ENCODE assay signal across 8 mouse cellular contexts in the genomic region with DNA sequence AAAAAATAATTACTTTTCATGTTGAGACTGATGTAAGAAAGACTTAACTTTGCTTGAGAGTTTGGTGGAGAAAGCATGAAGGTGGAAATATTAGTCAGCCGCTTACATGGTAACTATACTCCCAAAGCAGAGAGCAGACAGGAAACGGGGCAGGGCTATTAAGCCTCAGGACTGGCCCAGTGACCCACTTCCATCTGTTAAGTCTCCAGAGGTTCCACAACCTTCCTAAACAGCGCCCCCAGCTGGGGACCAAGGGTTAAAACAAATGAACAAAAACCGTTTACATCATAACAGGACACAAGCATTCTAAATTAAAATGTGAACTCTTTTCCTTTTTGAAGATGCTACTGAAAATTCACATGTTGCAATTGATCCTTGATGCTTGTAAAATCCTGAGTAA. TPM values are rescaled to one million over a fixed set of nuclear protein-coding genes. Genes with fewer than 3 reads are reported as not detected.
A peak's percentile ranks its signal among the peaks of the same experiment; 100 is the strongest.
DNase-seq lines count a peak whose midpoint lies in the region; ATAC-seq and TF ChIP-seq lines count a peak whose summit lies in the region.

No protein-coding gene starts in this region.

- H3K27me3 ChIP-seq in limb, embryonic 11.5 days (ENCODE audit: control insufficient read depth, insufficient read depth, low read length) = no peaks in the 10 kb centered on the region
- H3K27me3 ChIP-seq in limb, embryonic 10.5 days (ENCODE audit: low read depth, poor library complexity, severe bottlenecking) = no peaks in the 10 kb centered on the region
- H3K27me3 ChIP-seq in forebrain, postnatal 0 days (ENCODE audit: insufficient read depth, low read length) = no peaks in the 10 kb centered on the region; the same call in 1 of the 2 replicates

- H3K36me3 ChIP-seq in limb, embryonic 11.5 days (ENCODE audit: control insufficient read depth, insufficient read depth, low read length) = no peaks in the 10 kb centered on the region
- no peaks in the 10 kb centered on the region for H3K36me3 ChIP-seq in limb, embryonic 10.5 days
- no peaks in the 10 kb centered on the region for H3K36me3 ChIP-seq in forebrain, postnatal 0 days (ENCODE audit: insufficient read depth)

- no peak for ATAC-seq in limb, embryonic 11.5 days (ENCODE audit: insufficient number of reproducible peaks, low FRiP score, low TSS enrichment, low read depth)
- peak; percentile 59 for ATAC-seq in megakaryocyte-erythroid progenitor cell, adult 5-6 weeks (replicated peaks; ENCODE audit: low FRiP score, low TSS enrichment, poor library complexity, severe bottlenecking)
- no peak for ATAC-seq in forebrain, postnatal 0 days

- DNase-seq in adrenal gland, postnatal 10 days = peak; percentile 48
- no peak for DNase-seq in adrenal gland, adult 2 months
- peak; percentile 41 for DNase-seq in limb, embryonic 11.5 days (ENCODE audit: low spot score)
- DNase-seq in limb, embryonic 10.5 days (ENCODE audit: low spot score) = no peak
- peak; percentile 46 for DNase-seq in embryo, embryonic 11 days
- no peak for DNase-seq in heart, postnatal 25 days (ENCODE audit: low spot score)
- DNase-seq in forebrain, postnatal 0 days = no peak

- H3K4me3 ChIP-seq in limb, embryonic 11.5 days (ENCODE audit: low read depth, low read length) = no peak overlapping the region
- no peak overlapping the region for H3K4me3 ChIP-seq in limb, embryonic 10.5 days
- no peak overlapping the region for H3K4me3 ChIP-seq in forebrain, postnatal 0 days (ENCODE audit: low read depth, low read length)

- no peak overlapping the region for H3K9ac ChIP-seq in limb, embryonic 11.5 days (ENCODE audit: low read length)
- H3K9ac ChIP-seq in forebrain, postnatal 0 days = no peak overlapping the region

- H3K4me1 ChIP-seq in limb, embryonic 11.5 days (ENCODE audit: control insufficient read depth, insufficient read depth, low read length) = no peaks in the 10 kb centered on the region
- no peaks in the 10 kb centered on the region for H3K4me1 ChIP-seq in limb, embryonic 10.5 days
- H3K4me1 ChIP-seq in forebrain, postnatal 0 days (ENCODE audit: insufficient read depth) = no peaks in the 10 kb centered on the region

- no peak for TF ChIP-seq CTCF in forebrain, postnatal 0 days (IDR thresholded peaks at IDR 0.05; ENCODE audit: low read depth)

- no peaks in the 10 kb centered on the region for H3K9me3 ChIP-seq in limb, embryonic 11.5 days (ENCODE audit: control insufficient read depth, low read length)
- H3K9me3 ChIP-seq in limb, embryonic 10.5 days (replicated peaks) = no peaks in the 10 kb centered on the region
- no peaks in the 10 kb centered on the region for H3K9me3 ChIP-seq in forebrain, postnatal 0 days (ENCODE audit: low read length)

- no peak overlapping the region for H3K4me2 ChIP-seq in limb, embryonic 11.5 days (ENCODE audit: low read depth, severe bottlenecking)
- H3K4me2 ChIP-seq in forebrain, postnatal 0 days (ENCODE audit: low read depth) = no peak overlapping the region

- no peak overlapping the region for H3K27ac ChIP-seq in limb, embryonic 11.5 days (replicated peaks; ENCODE audit: low read depth, low read length)
- H3K27ac ChIP-seq in limb, embryonic 10.5 days = no peak overlapping the region
- H3K27ac ChIP-seq in forebrain, postnatal 0 days (ENCODE audit: low read depth, low read length) = no peak overlapping the region

- intact Hi-C loops in heart, postnatal 25 days (cut with DNase I) = no loop called here

- WGBS in limb, embryonic 11.5 days = 31% methylated on average over 4 of the region's 4 CpGs
- WGBS in limb, embryonic 10.5 days = 39% methylated on average over 4 of the region's 4 CpGs
- 42% methylated on average over 4 of the region's 4 CpGs for WGBS in forebrain, postnatal 0 days

RNA-seq across cellular contexts. Expression of gene Nav2, which starts 29.7 kb away (rescaled TPM):
- total RNA-seq in adrenal gland, postnatal 10 days (2021) = 10 to 100 TPM; 12.2 to 25.6 TPM
- total RNA-seq in adrenal gland, adult 2 months (2021) = 1 to 10 TPM; 6.4 to 6.9 TPM
- 3.3 and 4.8 TPM in 2 replicates for polyA plus RNA-seq in adrenal gland, adult 2 months (2012; rRNA removed)
- 7.5 and 8.9 TPM in 2 replicates for polyA plus RNA-seq in limb, embryonic 11.5 days (2014; fragmentation: Nextera tagmentation; extraction: Ambion mirVana)
- 7.2 and 8.3 TPM in 2 replicates for polyA plus RNA-seq in limb, embryonic 10.5 days (2016; fragmentation: Nextera tagmentation; extraction: Ambion mirVana)
- total RNA-seq in megakaryocyte-erythroid progenitor cell, adult 5-6 weeks (2014; fragmentation: Nextera tagmentation) = 1.4 and 2.6 TPM in 2 replicates
- total RNA-seq in megakaryocyte-erythroid progenitor cell, adult 5-6 weeks (2017) = 1.4 and 1.5 TPM in 2 replicates
- total RNA-seq in heart, postnatal 25 days (2021) = 10 to 100 TPM; 53.0 to 60.1 TPM
- 44.0 and 46.9 TPM in 2 replicates for total RNA-seq in forebrain, postnatal 0 days (2014; rRNA removed)
- polyA plus RNA-seq in forebrain, postnatal 0 days (2015; fragmentation: Nextera tagmentation; extraction: Ambion mirVana) = 8.5 and 16.3 TPM in 2 replicates

RNA-seq across cellular contexts. Expression of gene E2f8, which starts 56.8 kb away (rescaled TPM):
- 10 to 100 TPM in 1 of 2 experiments, 1 to 10 TPM in 1; 8.4 to 10.1 TPM for total RNA-seq in adrenal gland, postnatal 10 days (2021)
- total RNA-seq in adrenal gland, adult 2 months (2021) = 1 to 10 TPM in 1 of 2 experiments, under 1 TPM in 1; 0.55 to 1.2 TPM
- 0.51 and 0.66 TPM in 2 replicates for polyA plus RNA-seq in adrenal gland, adult 2 months (2012; rRNA removed)
- polyA plus RNA-seq in limb, embryonic 11.5 days (2014; fragmentation: Nextera tagmentation; extraction: Ambion mirVana) = 14.6 and 16.5 TPM in 2 replicates
- polyA plus RNA-seq in limb, embryonic 10.5 days (2016; fragmentation: Nextera tagmentation; extraction: Ambion mirVana) = 15.2 TPM in 2 replicates
- total RNA-seq in megakaryocyte-erythroid progenitor cell, adult 5-6 weeks (2014; fragmentation: Nextera tagmentation) = 109 and 163 TPM in 2 replicates
- 35.9 and 44.5 TPM in 2 replicates for total RNA-seq in megakaryocyte-erythroid progenitor cell, adult 5-6 weeks (2017)
- total RNA-seq in heart, postnatal 25 days (2021) = under 1 TPM; 0.75 to 0.87 TPM
- total RNA-seq in forebrain, postnatal 0 days (2014; rRNA removed) = 0.92 and 2.0 TPM in 2 replicates
- polyA plus RNA-seq in forebrain, postnatal 0 days (2015; fragmentation: Nextera tagmentation; extraction: Ambion mirVana) = 1.0 and 1.1 TPM in 2 replicates

Comparison
In these comparisons a context has a peak if more than half of its experiments do, and no peak if none do; other contexts are left out.
1. DNase-seq: peak in adrenal gland, postnatal 10 days (single experiment), limb, embryonic 11.5 days (single experiment) and embryo, embryonic 11 days (single experiment); none in adrenal gland, adult 2 months (single experiment), limb, embryonic 10.5 days (single experiment), heart, postnatal 25 days (single experiment) and forebrain, postnatal 0 days (single experiment).